Comparison of ENCODE assay signal across 8 mouse cellular contexts in genomic region chr7:112678418-112679170, GRCm38 (mm10). TPM values are rescaled to one million over a fixed set of nuclear protein-coding genes. Genes with fewer than 3 reads are reported as not detected.
DNase-seq lines count a peak whose midpoint lies in the region; ATAC-seq lines count a peak whose summit lies in the region.

No protein-coding gene starts in this region.

- no peaks in the 10 kb centered on the region for H3K36me3 ChIP-seq in hindbrain, embryonic 11.5 days (ENCODE audit: control insufficient read depth, insufficient read depth, low read length)
- no peaks in the 10 kb centered on the region for H3K36me3 ChIP-seq in stomach, embryonic 14.5 days (ENCODE audit: control insufficient read depth, insufficient read depth, low read length)

- peak overlapping the region; percentile 94 for H3K9ac ChIP-seq in hindbrain, embryonic 11.5 days (ENCODE audit: low read depth, low read length)
- H3K9ac ChIP-seq in stomach, embryonic 14.5 days (replicated peaks; ENCODE audit: low read depth, low read length) = peak overlapping the region; percentile 97

- peak; percentile 67 for ATAC-seq in hindbrain, embryonic 11.5 days (ENCODE audit: low FRiP score)
- ATAC-seq in megakaryocyte progenitor cell, adult 5-6 weeks (replicated peaks; ENCODE audit: poor library complexity) = peak; percentile 20; the same call in 1 of the 2 replicates
- ATAC-seq in stomach, embryonic 14.5 days (ENCODE audit: insufficient number of reproducible peaks, insufficient read depth, low FRiP score, low read depth) = peak; percentile 73

- peaks cover 2% of the 10 kb centered on the region; the same call in 1 of the 2 replicates for H3K9me3 ChIP-seq in hindbrain, embryonic 11.5 days (ENCODE audit: control insufficient read depth, low read length)
- H3K9me3 ChIP-seq in stomach, embryonic 14.5 days (ENCODE audit: control insufficient read depth, low read depth, low read length) = no peaks in the 10 kb centered on the region

- peak overlapping the region; percentile 17; the same call in 1 of the 2 replicates for H3K27ac ChIP-seq in hindbrain, embryonic 11.5 days (ENCODE audit: low read depth, low read length)
- peak overlapping the region; percentile 99 for H3K27ac ChIP-seq in stomach, embryonic 14.5 days (ENCODE audit: low read length)

- peak overlapping the region; percentile 81 for H3K4me2 ChIP-seq in hindbrain, embryonic 11.5 days (replicated peaks; ENCODE audit: low read depth, low read length)
- peak overlapping the region; percentile 64 for H3K4me2 ChIP-seq in stomach, embryonic 14.5 days (replicated peaks; ENCODE audit: low read depth, low read length)

- no peaks in the 10 kb centered on the region; the same call in 1 of the 2 replicates for H3K27me3 ChIP-seq in hindbrain, embryonic 11.5 days (ENCODE audit: control insufficient read depth, insufficient read depth, low read length)
- H3K27me3 ChIP-seq in stomach, embryonic 14.5 days (ENCODE audit: control insufficient read depth, insufficient read depth, low read length) = no peaks in the 10 kb centered on the region

- WGBS in hindbrain, embryonic 11.5 days = under 1% methylated on average over 40 of the region's 44 CpGs
- WGBS in stomach, embryonic 14.5 days = under 1% methylated on average over 40 of the region's 44 CpGs

- peak; percentile 77 to 92 for DNase-seq in adrenal gland, adult (ENCODE audit: inconsistent age in 2 of 2, low spot score in 1 of 2)
- peak; percentile 30 to 44 for DNase-seq in cerebellum, adult 18-20 months
- peak; percentile 72 for DNase-seq in forelimb bud, embryonic 11.5 days (ENCODE audit: low read depth, low spot score)
- DNase-seq in hindbrain, embryonic 11.5 days (ENCODE audit: low spot score) = peak; percentile 70
- DNase-seq in left cerebral cortex, postnatal 14 days (ENCODE audit: low spot score in 2 of 2) = peak; percentile 42 to 53
- DNase-seq in spleen, adult 18-20 months = no peak

- intact Hi-C loops in left cerebral cortex, postnatal 14 days (cut with DNase I) = loop anchor here (2.0 to 10.0 kb wide), 2 partner anchors 190 to 204 kb away; no protein-coding TSS in a partner anchor

- peak overlapping the region; percentile 94 for H3K4me3 ChIP-seq in hindbrain, embryonic 11.5 days (ENCODE audit: low read depth, low read length)
- peak overlapping the region; percentile 95 for H3K4me3 ChIP-seq in stomach, embryonic 14.5 days (ENCODE audit: low read depth, low read length)

- H3K4me1 ChIP-seq in hindbrain, embryonic 11.5 days (replicated peaks; ENCODE audit: control insufficient read depth, insufficient read depth, low read length) = peaks cover 6% of the 10 kb centered on the region
- H3K4me1 ChIP-seq in stomach, embryonic 14.5 days (ENCODE audit: control insufficient read depth, insufficient read depth, low read length) = peaks cover 10% of the 10 kb centered on the region

RNA-seq across cellular contexts. Expression of gene Tead1, which starts 0.5 kb away (rescaled TPM):
- polyA plus RNA-seq in hindbrain, embryonic 11.5 days (2014; fragmentation: Nextera tagmentation; extraction: Ambion mirVana) = 15.3 and 23.2 TPM in 2 replicates
- 10 to 100 TPM; 14.3 to 15.8 TPM for total RNA-seq in left cerebral cortex, postnatal 14 days (2021)
- not detected in 2 replicates for total RNA-seq in megakaryocyte progenitor cell, adult 5-6 weeks (2015)
- total RNA-seq in megakaryocyte progenitor cell, adult 5-6 weeks (2017) = not detected in 2 replicates
- polyA plus RNA-seq in stomach, embryonic 14.5 days (2014; fragmentation: Nextera tagmentation; extraction: Ambion mirVana) = 31.6 and 36.2 TPM in 2 replicates

Comparison
In these comparisons a context has a peak if more than half of its experiments do, and no peak if none do; other contexts are left out.
1. DNase-seq: peak in adrenal gland, adult (2 of 2), cerebellum, adult 18-20 months (2 of 2), forelimb bud, embryonic 11.5 days (single experiment), hindbrain, embryonic 11.5 days (single experiment) and left cerebral cortex, postnatal 14 days (2 of 2); none in spleen, adult 18-20 months (0 of 2).
2. ATAC-seq: peak in every context shown above with its lines; median percentile 73 in stomach, embryonic 14.5 days; 67 in hindbrain, embryonic 11.5 days; 20 in megakaryocyte progenitor cell, adult 5-6 weeks.
3. RNA of gene Tead1, which starts 0.5 kb away (total RNA-seq): 14.3 to 15.8 TPM in left cerebral cortex, postnatal 14 days; not detected in megakaryocyte progenitor cell, adult 5-6 weeks; every median in the first group is over 10 times any median in the second.